Mouse (Mus musculus) myocyte (in vitro differentiated cells): ENCODE results near the gene Slc25a28. TPM values are rescaled to one million over a fixed set of nuclear protein-coding genes. Genes with fewer than 3 reads are reported as not detected.

ENCODE experiments used
- H3K27me3 ChIP-seq: one replicate; pipeline ENCODE4 v1.6.1; 2011; ENCODE audit not compliant: control insufficient read depth, insufficient read depth, insufficient read length
- H3K36me3 ChIP-seq: one replicate; pipeline ENCODE4 v1.6.1; 2011; ENCODE audit not compliant: control insufficient read depth, insufficient read depth
- H3K4me2 ChIP-seq: one replicate; pipeline ENCODE4 v1.6.1; 2011; ENCODE audit warnings: low read depth, control low read depth
- H3K4me3 ChIP-seq: one replicate; pipeline ENCODE4 v1.5.1; 2011; ENCODE audit warnings: mild to moderate bottlenecking, control low read depth, moderate library complexity
- H3K79me2 ChIP-seq: one replicate; pipeline ENCODE4 v1.6.1; 2011; ENCODE audit not compliant: control insufficient read depth, insufficient read depth
- H3ac ChIP-seq: one replicate; pipeline ENCODE4 v1.6.1; 2011; ENCODE audit not compliant: control insufficient read depth, insufficient read length
- CEBPB ChIP-seq: IDR thresholded peaks from 2 replicates; pipeline ENCODE4 v1.6.1; 2011; ENCODE audit warnings: mild to moderate bottlenecking, moderate library complexity; ENCODE audit not compliant: poor library complexity, insufficient read depth, severe bottlenecking
- E2F4 ChIP-seq: IDR thresholded peaks from one replicate; pipeline ENCODE4 v1.6.1; 2011; ENCODE audit warnings: mild to moderate bottlenecking, control low read depth, moderate library complexity; ENCODE audit not compliant: insufficient read depth
- MAX ChIP-seq: IDR thresholded peaks from one replicate; pipeline ENCODE4 v1.6.1; 2011; ENCODE audit warnings: low read depth, mild to moderate bottlenecking, control low read depth
- MYOD1 ChIP-seq, 3 experiments: IDR thresholded peaks; one replicate each; pipeline ENCODE4 v1.6.1; 2011; ENCODE audit warnings: control low read depth in 2 of 3, low read depth in 2 of 3, mild to moderate bottlenecking in 2 of 3, moderate library complexity in 1 of 3; ENCODE audit not compliant: insufficient read length in 2 of 3, control insufficient read depth in 1 of 3
- MYOG ChIP-seq, 3 experiments: IDR thresholded peaks; one replicate each; pipeline ENCODE4 v1.6.1; 2011; ENCODE audit warnings: control low read depth in 2 of 3, low read depth in 2 of 3, mild to moderate bottlenecking in 2 of 3; ENCODE audit not compliant: insufficient read length in 2 of 3, control insufficient read depth in 1 of 3, insufficient read depth in 1 of 3
- POLR2A ChIP-seq: IDR thresholded peaks from one replicate; pipeline ENCODE4 v1.6.1; 2011; ENCODE audit warnings: low read depth, mild to moderate bottlenecking, control low read depth, moderate library complexity; ENCODE audit not compliant: insufficient read length
- POLR2AphosphoS2 ChIP-seq: IDR thresholded peaks from one replicate; pipeline ENCODE4 v1.6.1; 2011; ENCODE audit warnings: low read depth, control low read depth; ENCODE audit not compliant: insufficient read length
- REST ChIP-seq: IDR thresholded peaks from one replicate; pipeline ENCODE4 v1.6.1; 2011; ENCODE audit warnings: mild to moderate bottlenecking, control low read depth, moderate library complexity; ENCODE audit not compliant: insufficient read depth, insufficient read length
- SRF ChIP-seq: IDR thresholded peaks from one replicate; pipeline ENCODE4 v1.6.1; 2011; ENCODE audit warnings: low read depth; ENCODE audit not compliant: control insufficient read depth, insufficient read length
- TCF12 ChIP-seq: IDR thresholded peaks from one replicate; pipeline ENCODE4 v1.6.1; 2011; ENCODE audit warnings: mild to moderate bottlenecking, control low read depth; ENCODE audit not compliant: poor library complexity, insufficient read depth, severe bottlenecking
- TCF3 ChIP-seq: IDR thresholded peaks from one replicate; pipeline ENCODE4 v1.6.1; 2011; ENCODE audit warnings: low read depth, control low read depth; ENCODE audit not compliant: insufficient read length
- USF1 ChIP-seq: IDR thresholded peaks from one replicate; pipeline ENCODE4 v1.6.1; 2011; ENCODE audit warnings: low read depth, mild to moderate bottlenecking, control low read depth, moderate library complexity
- polyA plus RNA-seq: library from polyadenylated mRNA; unstranded; fragments of >200 nt; fragmentation: generic; extraction: Trizol; gene quantifications from one replicate; pipeline ENCODE4 v1.2.1, GENCODE M21; 2012; ENCODE audit warnings: missing spikeins

The Slc25a28 gene
- polyA plus RNA-seq, 1 experiment = 25.5 TPM

DNA sequence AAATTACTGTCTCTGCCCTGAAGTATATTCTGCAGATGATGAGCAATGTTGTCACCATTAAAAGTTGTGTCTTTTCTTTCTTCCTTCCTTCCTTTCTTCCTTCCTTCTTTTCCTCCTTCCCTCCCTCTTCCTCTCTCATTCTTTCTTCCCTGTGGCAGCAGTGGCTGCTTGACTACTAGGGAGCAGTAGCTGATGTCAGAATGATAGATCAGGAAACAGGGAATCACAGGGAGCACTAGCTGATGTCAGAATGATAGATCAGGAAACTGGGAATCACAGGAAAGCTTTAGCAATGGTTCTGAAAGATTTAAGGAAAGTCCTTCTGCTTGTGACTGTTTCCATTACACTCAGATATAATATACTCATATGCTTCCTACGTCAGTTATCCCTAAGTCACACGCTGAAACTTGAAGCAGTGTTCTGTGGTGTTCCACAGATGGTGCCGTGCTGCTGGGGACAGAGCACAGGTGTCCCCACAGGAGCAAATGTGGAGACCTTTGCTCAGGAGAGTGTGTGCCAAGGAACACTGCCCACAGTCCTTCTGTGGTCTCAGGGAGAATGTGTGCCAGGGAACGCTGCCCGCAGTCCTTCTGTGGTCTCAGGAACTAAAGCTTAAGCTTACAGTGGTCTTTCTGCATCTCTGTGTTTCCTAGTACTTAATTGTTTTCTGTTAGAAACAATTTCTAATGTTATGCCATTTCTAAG, 23.1 kb upstream of the Slc25a28 start:
- H3K4me3 ChIP-seq = no peak overlapping the region
- H3K79me2 ChIP-seq = no peaks in the 10 kb centered on the region
- H3K4me2 ChIP-seq = peak overlapping the region; percentile 8
- no peak for TF ChIP-seq USF1
- no peak for TF ChIP-seq CEBPB
- TF ChIP-seq MYOG (IDR thresholded peaks at IDR 0.05; ENCODE audit: control insufficient read depth in 1 of 3, insufficient read depth in 1 of 3, insufficient read length in 2 of 3, low read depth in 2 of 3) = peak in 1 of 3 experiments; percentile 88
- TF ChIP-seq REST = no peak
- TF ChIP-seq TCF12 = no peak
- TF ChIP-seq SRF = no peak
- TF ChIP-seq E2F4 = no peak
- peak in 1 of 3 experiments; percentile 53 for TF ChIP-seq MYOD1 (IDR thresholded peaks at IDR 0.05; ENCODE audit: control insufficient read depth in 1 of 3, insufficient read length in 2 of 3, low read depth in 2 of 3)
- TF ChIP-seq TCF3 = no peak
- TF ChIP-seq MAX = no peak
- no peak for TF ChIP-seq POLR2AphosphoS2
- peaks cover 5% of the 10 kb centered on the region for H3K36me3 ChIP-seq
- H3K27me3 ChIP-seq = no peaks in the 10 kb centered on the region
- H3ac ChIP-seq = no peak overlapping the region

DNA sequence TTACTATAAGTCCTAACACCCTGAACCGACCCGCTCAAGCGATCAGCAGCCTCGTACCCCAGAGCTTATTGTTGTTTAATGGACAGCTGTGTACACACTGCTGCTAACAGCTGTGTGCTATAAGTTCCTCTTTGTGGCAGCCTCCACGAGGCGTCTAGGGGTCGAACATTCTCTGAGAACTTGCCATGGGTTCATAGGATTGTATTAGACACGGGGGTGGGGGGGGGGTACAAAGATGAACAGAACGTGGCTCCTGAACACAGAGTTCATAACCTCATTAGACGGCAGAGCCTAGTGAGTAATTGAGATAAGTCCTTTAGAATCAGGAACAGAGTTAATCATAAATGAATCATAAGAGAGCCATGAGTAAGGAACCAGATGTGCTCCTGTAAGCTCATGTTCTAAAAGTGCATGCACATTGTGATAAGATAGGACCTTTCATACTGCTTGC, 20.9 kb upstream of the Slc25a28 start:
- Histone ChIP-seq H3K4me2 (peak overlapping the region; percentile 13), H3K4me3 (no peak overlapping the region), H3ac (no peak overlapping the region), H3K27me3 (no peaks in the 10 kb centered on the region), H3K36me3 (peaks cover 5% of the 10 kb centered on the region), H3K79me2 (no peaks in the 10 kb centered on the region)
- no peak for TF ChIP-seq MYOG (IDR thresholded peaks at IDR 0.05; ENCODE audit: control insufficient read depth in 1 of 3, insufficient read depth in 1 of 3, insufficient read length in 2 of 3, low read depth in 2 of 3)
- TF ChIP-seq POLR2AphosphoS2 = no peak
- TF ChIP-seq MYOD1 (IDR thresholded peaks at IDR 0.05; ENCODE audit: control insufficient read depth in 1 of 3, insufficient read length in 2 of 3, low read depth in 2 of 3) = no peak
- no peak for TF ChIP-seq MAX
- TF ChIP-seq POLR2A = no peak
- no peak for TF ChIP-seq REST
- no peak for TF ChIP-seq USF1
- no peak for TF ChIP-seq E2F4
- no peak for TF ChIP-seq SRF
- TF ChIP-seq TCF12 = no peak

DNA sequence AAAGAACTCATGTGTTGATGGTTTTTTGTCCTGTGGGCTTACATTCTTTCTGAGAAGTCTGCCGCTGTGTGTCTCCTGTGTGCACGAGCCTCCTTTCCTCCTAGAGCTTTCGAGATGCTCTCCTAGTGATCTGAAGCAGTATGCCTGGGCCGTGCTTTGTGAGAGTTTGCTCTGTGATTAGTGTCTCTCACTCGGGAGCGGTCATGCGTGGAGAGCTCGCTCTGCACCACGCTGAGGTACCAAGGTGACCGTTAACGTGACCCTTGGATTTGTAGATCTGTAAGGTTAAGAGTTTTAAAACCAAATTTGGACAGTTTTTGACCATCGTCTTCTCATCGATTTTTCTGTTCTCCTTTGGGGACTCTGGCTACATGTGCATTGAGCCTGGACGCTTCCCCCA, 18.1 kb upstream of the Slc25a28 start:
- H3ac ChIP-seq = no peak overlapping the region
- H3K4me2 ChIP-seq = no peak overlapping the region
- H3K27me3 ChIP-seq = no peaks in the 10 kb centered on the region
- H3K4me3 ChIP-seq = no peak overlapping the region
- no peaks in the 10 kb centered on the region for H3K36me3 ChIP-seq
- H3K79me2 ChIP-seq = no peaks in the 10 kb centered on the region
- TF ChIP-seq MYOG (IDR thresholded peaks at IDR 0.05; ENCODE audit: control insufficient read depth in 1 of 3, insufficient read depth in 1 of 3, insufficient read length in 2 of 3, low read depth in 2 of 3) (no peak), SRF (no peak), MYOD1 (IDR thresholded peaks at IDR 0.05; ENCODE audit: control insufficient read depth in 1 of 3, insufficient read length in 2 of 3, low read depth in 2 of 3) (no peak), TCF12 (no peak), USF1 (no peak), REST (no peak), CEBPB (no peak)

DNA sequence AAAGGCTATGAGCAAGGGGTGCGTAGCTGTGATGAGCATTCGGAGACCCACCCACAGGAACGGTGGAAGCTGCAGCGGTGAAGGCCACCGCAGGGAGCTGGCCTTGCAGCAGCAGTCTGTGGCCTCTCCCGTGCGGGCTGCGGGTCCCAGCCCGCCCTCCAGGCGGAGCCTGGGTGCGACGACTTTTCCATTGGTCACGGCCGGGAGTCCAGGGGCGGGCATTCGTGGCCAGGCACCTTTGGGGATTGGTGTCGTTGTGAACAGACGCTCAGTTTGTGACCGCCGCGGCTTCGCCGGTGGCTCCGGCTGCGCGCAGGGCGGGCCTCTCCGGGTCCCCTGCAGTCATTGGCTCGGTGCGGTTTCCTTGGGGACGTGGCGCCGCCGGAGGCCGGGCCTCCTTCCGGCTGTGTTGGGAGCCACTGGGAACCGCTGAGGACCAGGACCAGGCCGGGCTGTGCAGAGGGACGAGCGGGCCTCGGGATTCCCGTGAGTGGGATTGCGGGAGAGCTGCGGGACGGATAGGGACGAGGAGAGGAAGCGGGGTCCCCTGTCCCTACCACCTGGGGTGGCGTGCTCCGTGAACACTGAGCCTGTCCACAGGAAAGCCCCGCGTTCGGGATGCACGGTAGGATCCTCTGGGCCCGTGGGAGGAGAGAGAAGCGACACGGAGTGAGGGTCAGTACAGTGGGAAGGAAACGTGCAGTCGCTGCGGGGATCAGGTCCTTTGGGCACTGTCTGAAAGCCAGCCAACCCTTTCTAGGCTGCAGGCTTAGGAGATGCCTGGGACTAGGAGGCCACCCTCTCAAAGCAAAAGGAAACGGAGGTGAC, 15.0 kb upstream of the Slc25a28 start, which contains the start of gene Entpd7:
Entpd7 (plus strand) TSS at position 254 of the 828 bp plus-strand sequence.
- Histone ChIP-seq H3K36me3 (no peaks in the 10 kb centered on the region), H3K4me2 (peak within 1 kb of the TSS; percentile 96), H3K27me3 (no peaks in the 10 kb centered on the region), H3K4me3 (peak within 1 kb of the TSS; percentile 79), H3K79me2 (no peaks in the 10 kb centered on the region), H3ac (peak within 1 kb of the TSS; percentile 50)
- peak; percentile 96 for TF ChIP-seq POLR2A
- TF ChIP-seq POLR2AphosphoS2 = peak; percentile 95
- TF ChIP-seq MYOG (IDR thresholded peaks at IDR 0.05; ENCODE audit: control insufficient read depth in 1 of 3, insufficient read depth in 1 of 3, insufficient read length in 2 of 3, low read depth in 2 of 3) = peak in 1 of 3 experiments; percentile 6
- TF ChIP-seq SRF = peak; percentile 36
- no peak for TF ChIP-seq TCF12
- no peak for TF ChIP-seq TCF3
- no peak for TF ChIP-seq USF1
- TF ChIP-seq E2F4 = no peak
